Mouse (Mus musculus): ENCODE measurements around the gene Shq1.

DNA sequence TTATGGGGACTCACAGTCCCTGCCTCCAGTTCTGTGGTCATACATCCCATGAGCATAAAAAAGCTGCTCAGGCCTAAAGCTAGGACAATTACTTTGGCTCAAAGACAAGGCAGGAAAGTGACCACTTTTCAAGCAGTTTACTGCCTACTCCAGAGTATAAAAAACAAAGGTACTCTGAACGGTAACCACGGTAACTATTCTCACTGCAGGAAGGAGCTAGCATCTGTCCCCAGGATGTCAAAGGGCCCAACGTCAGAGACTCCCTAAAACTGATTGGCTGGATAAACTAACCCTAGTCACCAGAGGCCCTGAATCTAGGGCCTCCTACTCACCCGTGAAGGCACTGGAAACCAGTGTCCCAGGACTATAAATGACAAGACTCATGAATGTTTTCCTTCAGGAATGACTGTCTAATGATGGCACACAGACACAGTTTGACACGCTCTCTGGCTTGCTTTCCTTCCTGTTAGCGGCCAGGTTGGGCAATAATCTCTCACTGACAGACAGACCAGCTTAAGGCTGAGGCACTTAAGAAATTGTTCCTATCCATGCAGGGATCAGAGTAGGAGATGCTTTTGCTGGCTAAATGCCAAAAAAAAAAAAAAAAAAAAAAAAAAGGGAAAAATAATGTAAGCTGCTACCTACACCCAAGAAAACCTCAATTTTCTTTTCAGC is 57.2 kb downstream of the Shq1 start:
- TF ChIP-seq CTCF (IDR thresholded peaks at IDR 0.05; ENCODE audit: extremely low read depth, insufficient read depth, insufficient read length, insufficient replicate concordance) (no peak), POLR2A (IDR thresholded peaks at IDR 0.05; ENCODE audit: low read depth, low read length) (no peak)

Data from spleen, adult 2 months (tissue).